Mouse (Mus musculus) testis, adult 2 months (tissue): ENCODE data around the gene Srd5a1. TPM values are rescaled to one million over a fixed set of nuclear protein-coding genes. Genes with fewer than 3 reads are reported as not detected.
"Not testable (repeated sequence)": the region's sequence is repeated elsewhere in the genome, so short reads cannot be mapped to it uniquely, and the experiment has no call there.

Source experiments
- H3K27ac ChIP-seq: fragments of 200-500 bp; 2 replicates; pipeline ENCODE4 v1.5.1; 2012; ENCODE audit warnings: low read depth, low read length; ENCODE audit not compliant: control insufficient read depth, insufficient read depth
- H3K27me3 ChIP-seq: fragments of 200-500 bp; 2 replicates; pipeline ENCODE4 v1.6.1; 2012; ENCODE audit warnings: mild to moderate bottlenecking, low read length, moderate library complexity; ENCODE audit not compliant: control insufficient read depth, insufficient read depth
- H3K36me3 ChIP-seq: fragments of 200-500 bp; 2 replicates; pipeline ENCODE4 v1.6.1; 2012; ENCODE audit warnings: mild to moderate bottlenecking, low read length; ENCODE audit not compliant: control insufficient read depth, insufficient read depth
- H3K4me1 ChIP-seq: fragments of 200-500 bp; 2 replicates; pipeline ENCODE4 v1.6.1; 2012; ENCODE audit warnings: low read length; ENCODE audit not compliant: control insufficient read depth, insufficient read depth
- H3K4me3 ChIP-seq: fragments of 200-500 bp; 2 replicates; pipeline ENCODE4 v1.5.1; 2012; ENCODE audit warnings: low read depth, mild to moderate bottlenecking, low read length, moderate library complexity, mixed read lengths; ENCODE audit not compliant: control insufficient read depth
- CTCF ChIP-seq: fragments of 200-500 bp; IDR thresholded peaks from 2 replicates; pipeline ENCODE4 v1.5.1; 2012; ENCODE audit warnings: low read depth, mild to moderate bottlenecking, inconsistent platforms, low read length, moderate library complexity; ENCODE audit not compliant: control insufficient read depth, insufficient read depth, insufficient replicate concordance
- POLR2A ChIP-seq: fragments of 200-500 bp; IDR thresholded peaks from 2 replicates; pipeline ENCODE4 v1.6.1; 2012; ENCODE audit warnings: low read depth, mild to moderate bottlenecking, inconsistent platforms, low read length, moderate library complexity; ENCODE audit not compliant: control insufficient read depth
- polyA plus RNA-seq: library from polyadenylated mRNA; depleted of rRNA; stranded (reverse); fragments of >200 nt; gene quantifications from 2 replicates; pipeline ENCODE4 v1.2.3, GENCODE M21; 2012

The Srd5a1 gene
- polyA plus RNA-seq, 1 experiment, result 4.6 TPM

- TF ChIP-seq CTCF, result no peak
- no peak for TF ChIP-seq POLR2A
- no peaks in the 10 kb centered on the region; the same call in none of the 2 replicates for H3K4me1 ChIP-seq
- H3K27ac ChIP-seq, result no peak overlapping the region
- H3K36me3 ChIP-seq, result no peaks in the 10 kb centered on the region
- H3K27me3 ChIP-seq, result no peaks in the 10 kb centered on the region
- no peak overlapping the region for H3K4me3 ChIP-seq
Observed at GRCm38 (mm10) chr13:69576676-69577075, 34.6 kb downstream of the Srd5a1 start.

- Histone ChIP-seq H3K4me1 (no peaks in the 10 kb centered on the region; the same call in none of the 2 replicates), H3K36me3 (no peaks in the 10 kb centered on the region), H3K27ac (no peak overlapping the region), H3K27me3 (no peaks in the 10 kb centered on the region), H3K4me3 (no peak overlapping the region)
- no peak for TF ChIP-seq POLR2A
- TF ChIP-seq CTCF, result no peak
Observed at GRCm38 (mm10) chr13:69572594-69572993, 38.6 kb downstream of the Srd5a1 start.

GRCm38 (mm10) chr13:69569201-69569600, 42.0 kb downstream of the Srd5a1 start:
- H3K36me3 ChIP-seq, result no peaks in the 10 kb centered on the region
- H3K4me1 ChIP-seq, result no peaks in the 10 kb centered on the region
- H3K4me3 ChIP-seq, result no peak overlapping the region
- H3K27ac ChIP-seq, result no peak overlapping the region
- TF ChIP-seq CTCF, result no peak
- TF ChIP-seq POLR2A, result no peak
- H3K27me3 ChIP-seq, result no peaks in the 10 kb centered on the region

- not testable (repeated sequence) for H3K4me3 ChIP-seq, H3K4me1 ChIP-seq, H3K36me3 ChIP-seq, H3K27ac ChIP-seq, H3K27me3 ChIP-seq
Observed at GRCm38 (mm10) chr13:69565401-69565800, 45.8 kb downstream of the Srd5a1 start.

- TF ChIP-seq CTCF, result no peak
- TF ChIP-seq POLR2A, result no peak
- Histone ChIP-seq H3K36me3 (no peaks in the 10 kb centered on the region), H3K27me3 (no peaks in the 10 kb centered on the region), H3K4me1 (no peaks in the 10 kb centered on the region), H3K4me3 (no peak overlapping the region), H3K27ac (no peak overlapping the region)
Observed at GRCm38 (mm10) chr13:69564573-69564972, 46.7 kb downstream of the Srd5a1 start.

GRCm38 (mm10) chr13:69563905-69564304, 47.3 kb downstream of the Srd5a1 start:
- Histone ChIP-seq H3K27me3 (no peaks in the 10 kb centered on the region), H3K27ac (no peak overlapping the region), H3K4me1 (no peaks in the 10 kb centered on the region), H3K4me3 (no peak overlapping the region), H3K36me3 (no peaks in the 10 kb centered on the region)
- TF ChIP-seq CTCF (no peak), POLR2A (no peak)

- no peak overlapping the region for H3K4me3 ChIP-seq
- TF ChIP-seq POLR2A, result no peak
- TF ChIP-seq CTCF, result no peak
- no peak overlapping the region for H3K27ac ChIP-seq
- H3K27me3 ChIP-seq, result no peaks in the 10 kb centered on the region
- H3K4me1 ChIP-seq, result no peaks in the 10 kb centered on the region
- H3K36me3 ChIP-seq, result no peaks in the 10 kb centered on the region
Observed at GRCm38 (mm10) chr13:69562654-69563574, 48.3 kb downstream of the Srd5a1 start.

- Histone ChIP-seq H3K36me3 (no peaks in the 10 kb centered on the region), H3K27ac (no peak overlapping the region), H3K27me3 (no peaks in the 10 kb centered on the region), H3K4me1 (no peaks in the 10 kb centered on the region), H3K4me3 (no peak overlapping the region)
- TF ChIP-seq POLR2A, result no peak
- TF ChIP-seq CTCF, result no peak
Observed at GRCm38 (mm10) chr13:69562004-69562403, 49.2 kb downstream of the Srd5a1 start.
